Mouse (Mus musculus) spleen, adult 2 months (tissue): ENCODE measurements around the gene Akr1d1.

Experiments used
- CTCF ChIP-seq: fragments of 200-500 bp; IDR thresholded peaks from 2 replicates; pipeline ENCODE4 v1.5.1; 2011; ENCODE audit warnings: mild to moderate bottlenecking, inconsistent platforms; ENCODE audit not compliant: insufficient read depth, insufficient read length, insufficient replicate concordance; ENCODE audit errors: extremely low read depth
- POLR2A ChIP-seq: fragments of 200-500 bp; IDR thresholded peaks from 2 replicates; pipeline ENCODE4 v1.6.1; 2011; ENCODE audit warnings: low read depth, low read length, inconsistent platforms

DNA sequence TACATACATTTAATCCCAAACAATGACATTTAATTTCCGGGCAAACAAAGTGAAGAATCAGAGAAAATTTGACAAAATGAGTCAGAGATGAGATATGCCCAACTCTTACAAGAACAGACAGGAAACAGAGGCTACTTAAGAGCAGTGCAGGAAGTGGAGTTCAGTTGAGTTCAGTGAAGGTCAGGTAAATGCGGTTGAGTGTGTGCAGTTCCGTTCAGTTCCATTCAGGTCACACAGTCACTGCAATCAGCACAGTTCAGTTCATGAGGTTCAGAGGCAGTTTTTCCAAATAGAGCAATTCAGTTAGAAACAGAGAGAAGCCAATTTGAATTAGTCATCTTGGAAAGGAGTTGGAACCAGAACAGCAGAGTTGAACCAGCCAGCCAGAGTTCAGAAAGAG lies 48.8 kb upstream of the Akr1d1 start:
- no peak for TF ChIP-seq POLR2A
- TF ChIP-seq CTCF = no peak
